Mouse (Mus musculus) liver, embryonic 14.5 days (tissue): ENCODE results near the gene Lekr1.

Experiments used
- CTCF ChIP-seq: IDR thresholded peaks from 2 replicates; pipeline ENCODE4 v1.5.1; 2016; ENCODE audit warnings: antibody characterized with exemption, low read depth, control low read depth
- EP300 ChIP-seq: IDR thresholded peaks from 2 replicates; pipeline ENCODE4 v1.6.1; 2016; ENCODE audit warnings: antibody characterized with exemption, low read depth

GRCm38 (mm10) chr3:65626290-65626914 lies 39.6 kb upstream of the Lekr1 start:
- TF ChIP-seq CTCF (no peak), EP300 (no peak)
